Mouse (Mus musculus): Measurements from ENCODE around the gene Dnmt3c.

- TF ChIP-seq CTCF (IDR thresholded peaks at IDR 0.05; ENCODE audit: borderline replicate concordance, insufficient read depth, low read depth, low read length) (no peak), POLR2A (IDR thresholded peaks at IDR 0.05; ENCODE audit: borderline replicate concordance, insufficient read depth, low read length) (no peak)
Measured at GRCm38 (mm10) chr2:153747994-153748393, 51.5 kb downstream of the Dnmt3c start.
